Mouse (Mus musculus) kidney, postnatal 0 days (tissue): Measurements from ENCODE around the gene Scarf1. TPM values are rescaled to one million over a fixed set of nuclear protein-coding genes. Genes with fewer than 3 reads are reported as not detected.

Experiments used
- ATAC-seq: fragments of 200-750 bp; cut with Nextera tagmentation; replicated peaks from 2 replicates; pipeline ENCODE4 v1.8.0; 2017; ENCODE audit warnings: low read depth, moderate number of reproducible peaks, moderate TSS enrichment, moderate library complexity; ENCODE audit not compliant: low FRiP score
- DNase-seq: peaks from one replicate; pipeline ENCODE4 v3.0.0-alpha.2; 2016; ENCODE audit warnings: low spot score
- H3K27ac ChIP-seq: fragments of 300-500 bp; sonication (generic); 2 replicates; pipeline ENCODE4 v1.5.1; 2014; ENCODE audit warnings: mild to moderate bottlenecking
- H3K27me3 ChIP-seq: fragments of 300-500 bp; sonication (generic); 2 replicates; pipeline ENCODE4 v1.6.1; 2014; ENCODE audit warnings: low read length, mixed read lengths; ENCODE audit not compliant: insufficient read depth
- H3K36me3 ChIP-seq: fragments of 300-500 bp; sonication (generic); 2 replicates; pipeline ENCODE4 v1.6.1; 2014; ENCODE audit warnings: low read length, mixed read lengths; ENCODE audit not compliant: insufficient read depth
- H3K4me1 ChIP-seq: fragments of 300-500 bp; sonication (generic); replicated peaks from 2 replicates; pipeline ENCODE4 v1.6.1; 2014; ENCODE audit warnings: antibody characterized with exemption, low read length, mixed read lengths; ENCODE audit not compliant: insufficient read depth
- H3K4me2 ChIP-seq: fragments of 300-500 bp; sonication (generic); 2 replicates; pipeline ENCODE4 v1.6.1; 2014; ENCODE audit warnings: mild to moderate bottlenecking, low read length, moderate library complexity, mixed read lengths
- H3K4me3 ChIP-seq: fragments of 300-500 bp; sonication (generic); replicated peaks from 2 replicates; pipeline ENCODE4 v1.5.1; 2014; ENCODE audit warnings: low read depth, low read length
- H3K9ac ChIP-seq: fragments of 300-500 bp; sonication (generic); 2 replicates; pipeline ENCODE4 v1.6.1; 2014; ENCODE audit warnings: low read depth, low read length
- H3K9me3 ChIP-seq: fragments of 300-500 bp; sonication (generic); replicated peaks from 2 replicates; pipeline ENCODE4 v1.6.1; 2016; ENCODE audit warnings: low read length, inconsistent platforms, mixed read lengths
- CTCF ChIP-seq: IDR thresholded peaks from 2 replicates; pipeline ENCODE4 v1.5.1; 2016; ENCODE audit warnings: antibody characterized with exemption, low read depth, mild to moderate bottlenecking, moderate library complexity
- WGBS: fragments of 180-500 bp; shearing (Covaris S2); extraction: QIAGEN DNeasy Blood & Tissue Kit; methylation state at CpG from one replicate; pipeline ENCODE4 v1.1.7; 2014; 5-methylcytosine and 5-hydroxymethylcytosine counted together
- microRNA counts: library from miRNA; unstranded; fragments of <30 nt; microRNA quantifications from one replicate; lab custom pipeline; 2015
- microRNA-seq: library from miRNA; unstranded; fragments of <30 nt; microRNA quantifications from one replicate; pipeline ENCODE4, GENCODE M21; 2016
- polyA plus RNA-seq: library from polyadenylated mRNA; unstranded; fragments of >200 nt; fragmentation: Nextera tagmentation; extraction: Ambion mirVana; gene quantifications from 2 replicates; pipeline ENCODE4 v1.2.1, GENCODE M21; 2015

Gene Scarf1
- polyA plus RNA-seq, 1 experiment from 2014 or later: 14.4 TPM

- no peak for DNase-seq
- H3K27ac ChIP-seq: no peak overlapping the region
- H3K4me2 ChIP-seq: no peak overlapping the region
- TF ChIP-seq CTCF: no peak
- no peaks in the 10 kb centered on the region for H3K36me3 ChIP-seq
- H3K4me3 ChIP-seq: no peak overlapping the region
- WGBS: 66% methylated on average over 9 of the region's 9 CpGs
- no peak overlapping the region for H3K9ac ChIP-seq
- H3K4me1 ChIP-seq: peaks cover 7% of the 10 kb centered on the region
- no peaks in the 10 kb centered on the region for H3K9me3 ChIP-seq
- ATAC-seq: no peak
- H3K27me3 ChIP-seq: no peaks in the 10 kb centered on the region
Observed at GRCm38 (mm10) chr11:75575560-75576123, 62.3 kb downstream of the Scarf1 start.

MicroRNA genes within 50 kb of the gene (microRNA counts, 519-probe panel; counts per million panel counts)
- microRNA mmu-miR-22 (lab: Ali Mortazavi, UCI): 7,545 counts per million, percentile 97 among the panel's probes with 10 or more counts

Small RNA genes lying within 50 kb of the gene (microRNA-seq; reads per million reads assigned to microRNA genes)
- gene Mir22 (13,489 reads per million, percentile 95 among the genes with 10 or more reads in this experiment), gene Mir3971 (not detected)

Other genes starting within 250 kb of the Scarf1 start
- gene Rpa1, start 165.2 kb upstream of the Scarf1 start, polyA plus RNA-seq: 70.7 and 85.2 TPM in 2 replicates
- 9.0 and 9.8 TPM in 2 replicates for gene Smyd4, start 165.1 kb upstream of the Scarf1 start, polyA plus RNA-seq
- gene Serpinf1, start 90.8 kb upstream of the Scarf1 start, polyA plus RNA-seq: 90.9 and 98.4 TPM in 2 replicates
- 45.2 and 57.0 TPM in 2 replicates for gene Serpinf2, start 73.9 kb upstream of the Scarf1 start, polyA plus RNA-seq
- gene Wdr81, start 58.8 kb upstream of the Scarf1 start, polyA plus RNA-seq: 4.9 and 5.3 TPM in 2 replicates
- 9.3 and 11.8 TPM in 2 replicates for gene Tlcd2, start 51.8 kb upstream of the Scarf1 start, polyA plus RNA-seq
- 36.3 and 36.6 TPM in 2 replicates for gene Prpf8, start 26.7 kb upstream of the Scarf1 start, polyA plus RNA-seq
- 4.2 and 4.5 TPM in 2 replicates for gene Rilp, start 3.4 kb upstream of the Scarf1 start, polyA plus RNA-seq
- 16.6 and 19.1 TPM in 2 replicates for gene Slc43a2, start 18.2 kb downstream of the Scarf1 start, polyA plus RNA-seq
- 68.9 and 69.8 TPM in 2 replicates for gene Pitpna, start 74.6 kb downstream of the Scarf1 start, polyA plus RNA-seq
- gene Inpp5k, start 117.4 kb downstream of the Scarf1 start, polyA plus RNA-seq: 35.9 and 38.6 TPM in 2 replicates
- 55.3 and 60.8 TPM in 2 replicates for gene Myo1c, start 137.0 kb downstream of the Scarf1 start, polyA plus RNA-seq
- gene Crk, start 165.7 kb downstream of the Scarf1 start, polyA plus RNA-seq: 106 and 112 TPM in 2 replicates
- 707 and 805 TPM in 2 replicates for gene Ywhae, start 219.3 kb downstream of the Scarf1 start, polyA plus RNA-seq